Mouse (Mus musculus): ENCODE measurements around the gene Ecm1. TPM values are rescaled to one million over a fixed set of nuclear protein-coding genes. Genes with fewer than 3 reads are reported as not detected.

Ecm1 gene
- polyA plus RNA-seq, 1 experiment from 2014 or later = 13.2 TPM

GRCm38 (mm10) chr3:95718153-95718552, 21.2 kb downstream of the Ecm1 start:
- WGBS = 94% methylated on average over 2 of the region's 2 CpGs
- no peak for ATAC-seq (ENCODE audit: low FRiP score)
- Histone ChIP-seq H3K4me3 (replicated peaks) (no peak overlapping the region), H3K27ac (no peak overlapping the region), H3K36me3 (replicated peaks) (no peaks in the 10 kb centered on the region), H3K9me3 (no peaks in the 10 kb centered on the region), H3K4me1 (no peaks in the 10 kb centered on the region), H3K27me3 (no peaks in the 10 kb centered on the region), H3K9ac (no peak overlapping the region), H3K4me2 (no peak overlapping the region)

- ATAC-seq (ENCODE audit: low FRiP score) = no peak
- H3K4me2 ChIP-seq = no peak overlapping the region
- H3K36me3 ChIP-seq (replicated peaks) = no peaks in the 10 kb centered on the region
- H3K4me3 ChIP-seq (replicated peaks) = no peak overlapping the region
- H3K27me3 ChIP-seq = no peaks in the 10 kb centered on the region
- no peak overlapping the region for H3K9ac ChIP-seq
- no peak overlapping the region for H3K27ac ChIP-seq
- no peaks in the 10 kb centered on the region for H3K9me3 ChIP-seq
- WGBS = 82% methylated on average over 1 of the region's 1 CpGs
- H3K4me1 ChIP-seq = no peaks in the 10 kb centered on the region
Observed at GRCm38 (mm10) chr3:95716075-95716474, 23.3 kb downstream of the Ecm1 start.

- ATAC-seq (ENCODE audit: low FRiP score) = no peak
- H3K36me3 ChIP-seq (replicated peaks) = no peaks in the 10 kb centered on the region
- H3K4me3 ChIP-seq (replicated peaks) = no peak overlapping the region
- no peaks in the 10 kb centered on the region for H3K9me3 ChIP-seq
- H3K27me3 ChIP-seq = no peaks in the 10 kb centered on the region
- no peak overlapping the region for H3K9ac ChIP-seq
- H3K4me1 ChIP-seq = no peaks in the 10 kb centered on the region
- H3K27ac ChIP-seq = no peak overlapping the region
- H3K4me2 ChIP-seq = no peak overlapping the region
Observed at GRCm38 (mm10) chr3:95709967-95710366, 29.4 kb downstream of the Ecm1 start.

- ATAC-seq (ENCODE audit: low FRiP score) = no peak
- H3K27me3 ChIP-seq = no peaks in the 10 kb centered on the region
- H3K36me3 ChIP-seq (replicated peaks) = no peaks in the 10 kb centered on the region
- no peak overlapping the region for H3K4me3 ChIP-seq (replicated peaks)
- H3K9ac ChIP-seq = no peak overlapping the region
- no peaks in the 10 kb centered on the region for H3K4me1 ChIP-seq
- WGBS = 96% methylated on average over 4 of the region's 4 CpGs
- H3K4me2 ChIP-seq = no peak overlapping the region
- no peak overlapping the region for H3K27ac ChIP-seq
- no peaks in the 10 kb centered on the region for H3K9me3 ChIP-seq
Observed at GRCm38 (mm10) chr3:95709044-95709443, 30.3 kb downstream of the Ecm1 start.

GRCm38 (mm10) chr3:95707497-95707896, 31.9 kb downstream of the Ecm1 start:
- Histone ChIP-seq H3K27me3 (no peaks in the 10 kb centered on the region), H3K27ac (no peak overlapping the region), H3K4me1 (no peaks in the 10 kb centered on the region; the same call in 1 of the 2 replicates), H3K9me3 (no peaks in the 10 kb centered on the region), H3K4me2 (no peak overlapping the region), H3K4me3 (replicated peaks) (no peak overlapping the region), H3K36me3 (replicated peaks) (no peaks in the 10 kb centered on the region), H3K9ac (no peak overlapping the region)
- ATAC-seq (ENCODE audit: low FRiP score) = no peak
- WGBS = 94% methylated on average over 7 of the region's 7 CpGs

GRCm38 (mm10) chr3:95706273-95706672, 33.1 kb downstream of the Ecm1 start:
- H3K9ac ChIP-seq = no peak overlapping the region
- H3K27ac ChIP-seq = no peak overlapping the region
- no peak for ATAC-seq (ENCODE audit: low FRiP score)
- H3K36me3 ChIP-seq (replicated peaks) = no peaks in the 10 kb centered on the region
- WGBS = 90% methylated on average over 4 of the region's 4 CpGs
- H3K27me3 ChIP-seq = no peaks in the 10 kb centered on the region
- no peak overlapping the region for H3K4me3 ChIP-seq (replicated peaks)
- no peak overlapping the region for H3K4me2 ChIP-seq
- no peaks in the 10 kb centered on the region for H3K9me3 ChIP-seq
- peaks cover 11% of the 10 kb centered on the region for H3K4me1 ChIP-seq

- no peak for ATAC-seq (ENCODE audit: low FRiP score)
- no peaks in the 10 kb centered on the region for H3K36me3 ChIP-seq (replicated peaks)
- no peak overlapping the region for H3K4me2 ChIP-seq
- 91% methylated on average over 4 of the region's 4 CpGs for WGBS
- H3K4me1 ChIP-seq = peaks cover 17% of the 10 kb centered on the region
- no peak overlapping the region for H3K4me3 ChIP-seq (replicated peaks)
- H3K27ac ChIP-seq = no peak overlapping the region
- H3K9ac ChIP-seq = no peak overlapping the region
- H3K9me3 ChIP-seq = no peaks in the 10 kb centered on the region
- no peaks in the 10 kb centered on the region for H3K27me3 ChIP-seq
Observed at GRCm38 (mm10) chr3:95704612-95705011, 34.8 kb downstream of the Ecm1 start.

GRCm38 (mm10) chr3:95703276-95703675, 36.1 kb downstream of the Ecm1 start:
- Histone ChIP-seq H3K36me3 (replicated peaks) (no peaks in the 10 kb centered on the region), H3K9me3 (no peaks in the 10 kb centered on the region), H3K9ac (no peak overlapping the region), H3K4me3 (replicated peaks) (no peak overlapping the region), H3K4me2 (no peak overlapping the region), H3K27me3 (no peaks in the 10 kb centered on the region), H3K4me1 (peaks cover 17% of the 10 kb centered on the region), H3K27ac (no peak overlapping the region)
- ATAC-seq (ENCODE audit: low FRiP score) = no peak
- WGBS = 98% methylated on average over 3 of the region's 3 CpGs

- 3% methylated on average over 24 of the region's 24 CpGs for WGBS
- ATAC-seq (ENCODE audit: low FRiP score) = peak; percentile 81
- no peaks in the 10 kb centered on the region for H3K9me3 ChIP-seq
- H3K9ac ChIP-seq = peak overlapping the region; percentile 51
- peaks cover 17% of the 10 kb centered on the region for H3K4me1 ChIP-seq
- H3K36me3 ChIP-seq (replicated peaks) = no peaks in the 10 kb centered on the region
- H3K4me2 ChIP-seq = peak overlapping the region; percentile 60
- H3K27me3 ChIP-seq = no peaks in the 10 kb centered on the region
- peak overlapping the region; percentile 30 for H3K4me3 ChIP-seq (replicated peaks)
- H3K27ac ChIP-seq = peak overlapping the region; percentile 46; the same call in 1 of the 2 replicates
Observed at GRCm38 (mm10) chr3:95701877-95702540, 37.4 kb downstream of the Ecm1 start.

- Histone ChIP-seq H3K27me3 (no peaks in the 10 kb centered on the region), H3K9me3 (no peaks in the 10 kb centered on the region), H3K4me3 (replicated peaks) (no peak overlapping the region), H3K4me2 (no peak overlapping the region), H3K27ac (no peak overlapping the region), H3K9ac (no peak overlapping the region), H3K36me3 (replicated peaks) (no peaks in the 10 kb centered on the region), H3K4me1 (peaks cover 20% of the 10 kb centered on the region)
- ATAC-seq (ENCODE audit: low FRiP score) = no peak
- 83% methylated on average over 2 of the region's 2 CpGs for WGBS
Observed at GRCm38 (mm10) chr3:95701085-95701484, 38.3 kb downstream of the Ecm1 start.

GRCm38 (mm10) chr3:95700233-95700681, 39.1 kb downstream of the Ecm1 start:
- 72% methylated on average over 6 of the region's 6 CpGs for WGBS
- Histone ChIP-seq H3K4me3 (replicated peaks) (no peak overlapping the region), H3K9me3 (no peaks in the 10 kb centered on the region), H3K4me1 (peaks cover 26% of the 10 kb centered on the region), H3K9ac (no peak overlapping the region), H3K4me2 (no peak overlapping the region), H3K27ac (no peak overlapping the region), H3K27me3 (no peaks in the 10 kb centered on the region), H3K36me3 (replicated peaks) (no peaks in the 10 kb centered on the region)
- ATAC-seq (ENCODE audit: low FRiP score) = no peak

GRCm38 (mm10) chr3:95698286-95698685, 41.1 kb downstream of the Ecm1 start:
- Histone ChIP-seq H3K9me3 (no peaks in the 10 kb centered on the region), H3K4me1 (peaks cover 26% of the 10 kb centered on the region), H3K4me2 (no peak overlapping the region), H3K9ac (no peak overlapping the region), H3K36me3 (replicated peaks) (no peaks in the 10 kb centered on the region), H3K27ac (no peak overlapping the region), H3K4me3 (replicated peaks) (no peak overlapping the region), H3K27me3 (no peaks in the 10 kb centered on the region)
- 95% methylated on average over 4 of the region's 4 CpGs for WGBS
- no peak for ATAC-seq (ENCODE audit: low FRiP score)

GRCm38 (mm10) chr3:95696360-95696759, 43.0 kb downstream of the Ecm1 start:
- H3K9me3 ChIP-seq = no peaks in the 10 kb centered on the region
- H3K9ac ChIP-seq = no peak overlapping the region
- ATAC-seq (ENCODE audit: low FRiP score) = no peak
- no peak overlapping the region for H3K4me3 ChIP-seq (replicated peaks)
- no peak overlapping the region for H3K4me2 ChIP-seq
- no peaks in the 10 kb centered on the region for H3K36me3 ChIP-seq (replicated peaks)
- H3K4me1 ChIP-seq = peaks cover 16% of the 10 kb centered on the region
- WGBS = 68% methylated on average over 7 of the region's 7 CpGs
- no peak overlapping the region for H3K27ac ChIP-seq
- H3K27me3 ChIP-seq = no peaks in the 10 kb centered on the region

Measured in forebrain, embryonic 12.5 days (tissue).